ENCODE assay signal across 11 mouse cellular contexts in genomic region chr17:70363561-70363960, GRCm38 (mm10).
A peak's percentile ranks its signal among the peaks of the same experiment; 100 is the strongest.
DNase-seq lines count a peak whose midpoint lies in the region; ATAC-seq and TF ChIP-seq lines count a peak whose summit lies in the region.
"Had no signal": no experiment of that assay in that cellular context is flagged by ENCODE, and none has a peak within 500 bp of the region (broad histone marks: within the 10 kb centered on the region; RNA-seq: fewer than 3 reads in every experiment).

No protein-coding gene starts in this region.

- no peak overlapping the region for H3K4me3 ChIP-seq in lung, embryonic 16.5 days (ENCODE audit: low read length)
- H3K4me3 ChIP-seq in liver, postnatal 0 days (ENCODE audit: low read depth, low read length): no peak overlapping the region
- H3K4me3 ChIP-seq: embryonic facial prominence, embryonic 12.5 days; kidney, embryonic 15.5 days had no signal

- H3K9me3 ChIP-seq in lung, embryonic 16.5 days (ENCODE audit: control insufficient read depth, low read length): no peaks in the 10 kb centered on the region
- no peaks in the 10 kb centered on the region for H3K9me3 ChIP-seq in liver, postnatal 0 days (ENCODE audit: low read length)
- H3K9me3 ChIP-seq: embryonic facial prominence, embryonic 12.5 days; kidney, embryonic 15.5 days had no signal

- no peak overlapping the region for H3K4me2 ChIP-seq in lung, embryonic 16.5 days (ENCODE audit: low read depth, low read length)
- H3K4me2 ChIP-seq in liver, postnatal 0 days (ENCODE audit: low read depth, low read length): no peak overlapping the region
- H3K4me2 ChIP-seq: embryonic facial prominence, embryonic 12.5 days; kidney, embryonic 15.5 days had no signal

- no peak overlapping the region for H3K9ac ChIP-seq in lung, embryonic 16.5 days (ENCODE audit: low read length)
- H3K9ac ChIP-seq in liver, postnatal 0 days (replicated peaks): no peak overlapping the region
- H3K9ac ChIP-seq: embryonic facial prominence, embryonic 12.5 days; kidney, embryonic 15.5 days had no signal

- WGBS in lung, embryonic 16.5 days: 44% methylated on average over 3 of the region's 3 CpGs
- WGBS in liver, postnatal 0 days (ENCODE audit: insufficient replicate concordance): 63% methylated on average over 3 of the region's 3 CpGs

- TF ChIP-seq EP300 in liver, postnatal 0 days (IDR thresholded peaks at IDR 0.05; ENCODE audit: low read depth): no peak

- no peak for TF ChIP-seq CTCF in liver, postnatal 0 days (IDR thresholded peaks at IDR 0.05; ENCODE audit: low read depth)

- H3K36me3 ChIP-seq in lung, embryonic 16.5 days (ENCODE audit: control insufficient read depth, insufficient read depth, low read length): no peaks in the 10 kb centered on the region
- no peaks in the 10 kb centered on the region for H3K36me3 ChIP-seq in liver, postnatal 0 days (replicated peaks; ENCODE audit: insufficient read depth, low read length)
- H3K36me3 ChIP-seq: embryonic facial prominence, embryonic 12.5 days; kidney, embryonic 15.5 days had no signal

- peak; percentile 47; the same call in 1 of the 2 replicates for ATAC-seq in lung, embryonic 16.5 days (ENCODE audit: low read depth)
- no peak for ATAC-seq in liver, postnatal 0 days

- no peaks in the 10 kb centered on the region for H3K27me3 ChIP-seq in lung, embryonic 16.5 days (ENCODE audit: control insufficient read depth, insufficient read depth, low read depth, low read length)
- H3K27me3 ChIP-seq in liver, postnatal 0 days (ENCODE audit: insufficient read depth, low read length): no peaks in the 10 kb centered on the region
- H3K27me3 ChIP-seq: embryonic facial prominence, embryonic 12.5 days; kidney, embryonic 15.5 days had no signal

- no peak overlapping the region for H3K27ac ChIP-seq in lung, embryonic 16.5 days (ENCODE audit: low read length)
- H3K27ac ChIP-seq in liver, postnatal 0 days (ENCODE audit: low read depth): no peak overlapping the region
- H3K27ac ChIP-seq: embryonic facial prominence, embryonic 12.5 days; kidney, embryonic 15.5 days had no signal

- DNase-seq in lung, postnatal 36 days: no peak
- DNase-seq in cerebellum, postnatal 10 days: peak; percentile 88 to 93
- peak; percentile 39 for DNase-seq in layer of hippocampus, adult 9-10 months (ENCODE audit: low spot score)
- DNase-seq in right cerebral cortex, postnatal 14 days: peak; percentile 35
- DNase-seq in spleen, adult 12 weeks (ENCODE audit: low spot score): no peak
- no peak for DNase-seq in liver, postnatal 0 days
- DNase-seq in MN1 (ENCODE audit: low spot score): no peak
- DNase-seq: adrenal gland, adult 2 months had no signal

- no peaks in the 10 kb centered on the region for H3K4me1 ChIP-seq in lung, embryonic 16.5 days (replicated peaks; ENCODE audit: control insufficient read depth, insufficient read depth, low read length)
- H3K4me1 ChIP-seq in liver, postnatal 0 days (ENCODE audit: insufficient read depth): no peaks in the 10 kb centered on the region
- H3K4me1 ChIP-seq: embryonic facial prominence, embryonic 12.5 days; kidney, embryonic 15.5 days had no signal

Comparison
In these comparisons a context has a peak if more than half of its experiments do, and no peak if none do; other contexts are left out.
1. DNase-seq: peak in cerebellum, postnatal 10 days (2 of 2), layer of hippocampus, adult 9-10 months (single experiment) and right cerebral cortex, postnatal 14 days (single experiment); none in lung, postnatal 36 days (single experiment), spleen, adult 12 weeks (single experiment), liver, postnatal 0 days (single experiment) and MN1 (single experiment).